Mouse (Mus musculus): ENCODE measurements around the gene Paics. TPM values are rescaled to one million over a fixed set of nuclear protein-coding genes. Genes with fewer than 3 reads are reported as not detected.

Paics gene
- polyA plus RNA-seq, 1 experiment from 2014 or later: 165 TPM

DNA sequence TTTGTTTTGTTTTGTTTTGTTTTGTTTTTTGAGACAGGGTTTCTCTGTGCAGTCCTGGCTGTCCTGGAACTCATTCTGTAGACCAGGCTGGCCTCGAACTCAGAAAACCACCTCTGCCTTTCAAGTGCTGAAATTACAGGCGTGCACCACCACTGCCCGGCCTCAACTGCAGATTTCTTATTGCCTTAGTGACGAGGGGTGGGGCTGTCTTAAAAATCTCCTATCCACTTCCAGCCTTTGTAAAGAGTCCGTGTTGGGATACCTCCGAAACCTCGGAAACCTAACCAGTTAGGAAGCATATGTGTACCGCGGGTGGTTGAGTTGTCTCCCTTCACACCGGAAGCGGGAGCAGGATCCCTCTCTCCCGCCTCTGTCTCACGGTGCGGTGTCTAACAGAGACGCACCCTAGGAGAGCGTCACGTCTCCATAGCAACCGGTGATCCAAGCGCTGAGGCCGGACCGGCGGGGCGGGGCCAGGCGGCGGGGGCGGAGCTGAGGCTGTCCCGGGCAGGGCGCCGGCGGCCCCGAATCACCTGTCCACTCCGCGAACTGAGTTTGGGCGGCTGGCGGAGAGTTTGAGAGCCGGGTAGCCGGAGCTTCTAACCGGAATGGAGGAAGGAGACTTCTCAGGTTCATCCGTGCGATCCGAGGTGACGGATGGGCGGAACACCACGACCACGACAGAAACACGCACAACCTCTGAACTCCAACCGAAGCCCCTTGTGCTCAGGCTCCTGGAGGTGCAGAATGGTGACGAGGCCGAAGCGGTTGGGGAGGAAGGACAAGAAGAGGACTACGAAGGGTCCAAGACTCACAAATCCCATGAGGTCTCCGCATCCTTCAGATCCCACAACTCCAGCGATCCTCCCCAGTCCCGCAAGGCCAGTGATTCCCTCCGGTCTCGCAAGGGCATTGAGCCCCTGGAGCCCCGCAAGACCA is 64.7 kb downstream of the Paics start, which contains the start of gene Thegl:
Thegl (plus strand) TSS at position 480 of the 939 bp plus-strand sequence.
- H3K27ac ChIP-seq (replicated peaks): no peak within 1 kb of the TSS
- 11% methylated on average over 57 of the region's 57 CpGs for WGBS
- no peaks in the 10 kb centered on the region; the same call in 1 of the 2 replicates for H3K27me3 ChIP-seq (replicated peaks)
- ATAC-seq (ENCODE audit: low FRiP score): peak; percentile 97
- peak within 1 kb of the TSS; percentile 44; the same call in 1 of the 2 replicates for H3K9ac ChIP-seq (replicated peaks)
- H3K4me3 ChIP-seq (replicated peaks): peak within 1 kb of the TSS; percentile 61
- H3K36me3 ChIP-seq: no peaks in the 10 kb centered on the region
- H3K4me2 ChIP-seq: peak within 1 kb of the TSS; percentile 91
- peaks cover 4% of the 10 kb centered on the region; the same call in 1 of the 2 replicates for H3K4me1 ChIP-seq
- no peaks in the 10 kb centered on the region for H3K9me3 ChIP-seq (replicated peaks)

Other genes starting within 250 kb of the Paics start
- 17.0 TPM in 2 replicates for gene Aasdh, start 45.8 kb upstream of the Paics start, polyA plus RNA-seq (2015; fragmentation: Nextera tagmentation; extraction: Ambion mirVana)
- gene Ppat, start 271 bp downstream of the Paics start, polyA plus RNA-seq (2015; fragmentation: Nextera tagmentation; extraction: Ambion mirVana): 10.6 and 17.9 TPM in 2 replicates
- 87.2 and 91.5 TPM in 2 replicates for gene Srp72, start 23.4 kb downstream of the Paics start, polyA plus RNA-seq (2015; fragmentation: Nextera tagmentation; extraction: Ambion mirVana)
- gene Arl9, start 52.7 kb downstream of the Paics start, polyA plus RNA-seq (2015; fragmentation: Nextera tagmentation; extraction: Ambion mirVana): 0.42 TPM in 1 of 2 replicates, not detected in the other
- gene Thegl, start 64.7 kb downstream of the Paics start, polyA plus RNA-seq (2015; fragmentation: Nextera tagmentation; extraction: Ambion mirVana): 0.60 and 0.75 TPM in 2 replicates
- gene Hopx, start 163.8 kb downstream of the Paics start, polyA plus RNA-seq (2015; fragmentation: Nextera tagmentation; extraction: Ambion mirVana): 10.9 and 12.2 TPM in 2 replicates